Mouse (Mus musculus) right cerebral cortex, postnatal 10 days (tissue): ENCODE measurements around the gene 1700013F07Rik.
A peak's percentile ranks its signal among the peaks of the same experiment; 100 is the strongest.
"Not testable (repeated sequence)": the region's sequence is repeated elsewhere in the genome, so short reads cannot be mapped to it uniquely, and the experiment has no call there.

Source experiments
- DNase-seq, 2 experiments: peaks; one replicate each; pipeline ENCODE4 v3.0.0; 2021; ENCODE audit warnings: low spot score in 2 of 2

1700013F07Rik gene

DNA sequence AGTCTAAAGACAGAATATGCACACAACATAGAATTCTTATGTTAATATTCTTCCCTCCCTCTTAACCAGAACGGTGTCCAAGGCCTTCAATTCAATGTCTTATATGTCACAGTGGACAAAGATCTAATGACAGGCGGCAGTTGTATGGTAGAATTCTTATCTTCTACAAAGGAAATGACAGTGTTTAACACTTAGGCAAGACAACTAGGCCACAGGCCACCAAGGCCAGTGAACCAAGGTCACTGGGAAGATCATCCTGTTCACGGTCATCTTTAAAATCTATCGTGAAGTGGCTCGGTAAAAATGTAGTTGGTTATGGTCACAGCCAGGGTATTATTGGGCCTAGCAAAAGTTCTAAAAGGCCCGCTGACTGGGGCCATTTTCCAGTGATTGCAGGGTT lies at the start of gene 1700013F07Rik:
1700013F07Rik (plus strand) TSS at position 200 of the 400 bp plus-strand sequence.
- no peak for DNase-seq

DNA sequence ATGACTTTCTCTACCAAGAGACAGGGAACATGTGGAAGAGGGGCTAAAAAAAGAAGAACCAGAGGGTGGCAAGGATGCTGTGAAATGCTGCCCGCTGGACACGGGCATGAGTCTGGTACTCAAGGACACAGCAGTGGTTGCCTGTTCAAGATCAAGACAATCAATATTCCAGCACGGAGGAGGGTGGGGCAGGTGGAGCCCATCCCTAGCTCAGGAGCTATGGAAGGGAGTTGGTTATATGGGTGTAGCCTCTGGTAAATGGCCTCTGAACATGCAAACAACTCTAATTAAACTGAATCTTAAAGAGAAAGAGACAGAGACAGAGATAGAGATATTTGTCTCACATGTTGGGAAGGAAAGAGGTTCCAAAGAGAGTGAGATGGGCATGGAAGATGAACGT lies 49.2 kb upstream of the 1700013F07Rik start:
- DNase-seq: no peak

GRCm38 (mm10) chr3:108489968-108490367 lies 44.0 kb upstream of the 1700013F07Rik start:
- no peak for DNase-seq

DNA sequence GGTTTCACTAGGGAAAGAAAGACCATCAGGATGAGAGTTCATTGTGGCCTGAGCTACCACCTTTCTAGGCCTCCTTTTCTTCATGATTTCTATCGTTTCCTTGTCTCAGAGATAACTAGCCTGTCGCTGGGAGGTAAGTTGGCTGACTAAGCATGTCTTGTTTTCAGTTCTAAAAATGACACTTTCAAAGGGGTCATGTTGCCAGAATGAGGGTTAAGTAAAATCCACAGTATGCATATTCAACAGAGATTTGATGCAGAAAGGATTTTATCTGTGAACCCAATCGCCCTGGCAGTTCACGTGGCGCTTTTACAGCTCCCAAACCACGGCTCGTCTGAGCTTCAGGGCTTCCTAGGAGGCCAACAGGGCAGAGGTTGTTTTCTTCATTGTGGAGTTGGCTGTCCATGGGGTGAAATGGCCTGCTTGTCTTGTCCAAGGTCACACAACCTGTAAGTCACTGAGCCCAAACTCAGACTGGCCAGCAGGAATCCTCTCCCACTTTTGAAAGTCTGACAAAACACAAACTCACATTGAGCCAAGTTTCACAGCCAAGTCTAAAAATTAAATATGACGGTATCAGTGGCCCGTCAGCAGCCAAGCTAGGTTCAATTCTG lies 39.0 kb upstream of the 1700013F07Rik start:
- DNase-seq: no peak

DNA sequence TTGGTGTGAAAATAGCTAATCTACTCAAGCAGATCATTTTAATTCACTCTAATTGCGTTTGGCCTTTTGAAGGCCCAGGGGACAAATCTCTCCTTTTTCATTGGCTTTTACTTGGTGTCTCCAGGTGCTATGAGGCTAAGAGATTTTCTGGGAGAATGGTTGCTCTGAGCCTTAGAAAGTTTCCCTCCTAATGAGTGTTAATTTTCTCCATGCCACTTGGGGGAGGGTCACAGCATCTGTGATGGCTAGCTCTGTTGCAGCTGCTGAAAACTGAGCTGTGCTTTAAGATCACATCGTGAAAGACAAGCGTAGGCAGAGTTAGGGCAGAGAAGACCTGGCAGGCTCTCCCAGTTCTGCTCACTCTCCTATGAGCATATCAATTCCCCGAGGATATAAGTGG lies 38.5 kb upstream of the 1700013F07Rik start:
- DNase-seq: no peak

DNA sequence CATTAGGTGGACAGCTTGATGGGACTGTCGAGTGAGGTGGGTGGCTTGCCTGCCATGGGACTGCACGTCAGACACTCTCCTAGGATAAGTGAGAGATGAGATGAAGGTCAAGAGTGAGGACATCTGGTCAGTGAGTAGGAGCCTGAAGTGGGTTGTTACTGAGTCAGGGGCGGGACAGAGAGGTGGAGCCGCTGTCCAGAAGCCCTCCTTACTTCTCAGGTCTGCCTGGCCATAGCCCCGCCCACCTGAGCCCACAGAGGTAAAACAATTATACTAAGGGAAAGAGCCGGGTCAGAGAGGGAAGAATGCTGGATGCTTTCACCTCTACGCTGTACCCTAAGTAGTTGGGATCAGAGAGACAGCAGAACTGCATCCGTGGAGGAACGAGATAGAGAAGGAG lies 36.3 kb upstream of the 1700013F07Rik start:
- DNase-seq: no peak

DNA sequence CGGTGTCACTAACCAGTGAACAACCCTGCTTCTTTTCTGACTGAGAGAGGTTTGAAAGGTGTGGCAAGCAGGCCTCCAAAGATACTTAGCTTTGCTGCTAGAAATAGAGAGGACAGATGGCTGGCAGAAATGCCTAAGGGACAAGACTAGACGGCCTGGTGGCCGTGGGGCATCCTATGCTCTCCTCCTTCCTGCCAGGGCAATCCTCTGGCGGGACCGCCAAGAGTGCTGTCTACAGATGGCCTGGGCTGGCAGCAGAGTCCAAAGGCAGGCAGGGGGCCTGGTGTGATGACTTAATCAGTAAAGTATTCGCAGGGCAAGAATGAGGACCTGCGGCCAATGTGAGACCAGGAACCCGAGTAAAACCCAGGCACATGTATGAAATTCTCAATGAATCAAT lies 34.1 kb upstream of the 1700013F07Rik start:
- DNase-seq: no peak

GRCm38 (mm10) chr3:108501411-108501810 lies 32.5 kb upstream of the 1700013F07Rik start:
- not testable (repeated sequence) for DNase-seq

DNA sequence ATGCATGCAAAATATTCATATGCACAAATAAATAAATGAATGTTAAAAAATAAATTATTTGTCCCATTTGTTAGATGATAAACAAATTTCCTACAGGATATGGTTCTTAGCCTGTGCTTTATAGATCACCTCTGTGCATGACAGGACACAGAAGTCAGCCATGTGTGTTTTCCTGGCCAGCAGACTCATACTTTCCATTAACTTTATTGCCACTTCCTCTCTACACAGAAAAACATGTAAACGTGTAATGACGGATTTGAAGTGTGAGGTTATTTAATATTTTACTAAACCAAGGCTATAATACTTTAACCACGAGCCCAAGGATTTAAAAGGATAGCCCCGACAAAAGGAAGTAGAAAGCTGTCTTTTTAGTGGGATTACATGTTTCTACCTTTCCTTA lies 30.0 kb upstream of the 1700013F07Rik start:
- no peak for DNase-seq

DNA sequence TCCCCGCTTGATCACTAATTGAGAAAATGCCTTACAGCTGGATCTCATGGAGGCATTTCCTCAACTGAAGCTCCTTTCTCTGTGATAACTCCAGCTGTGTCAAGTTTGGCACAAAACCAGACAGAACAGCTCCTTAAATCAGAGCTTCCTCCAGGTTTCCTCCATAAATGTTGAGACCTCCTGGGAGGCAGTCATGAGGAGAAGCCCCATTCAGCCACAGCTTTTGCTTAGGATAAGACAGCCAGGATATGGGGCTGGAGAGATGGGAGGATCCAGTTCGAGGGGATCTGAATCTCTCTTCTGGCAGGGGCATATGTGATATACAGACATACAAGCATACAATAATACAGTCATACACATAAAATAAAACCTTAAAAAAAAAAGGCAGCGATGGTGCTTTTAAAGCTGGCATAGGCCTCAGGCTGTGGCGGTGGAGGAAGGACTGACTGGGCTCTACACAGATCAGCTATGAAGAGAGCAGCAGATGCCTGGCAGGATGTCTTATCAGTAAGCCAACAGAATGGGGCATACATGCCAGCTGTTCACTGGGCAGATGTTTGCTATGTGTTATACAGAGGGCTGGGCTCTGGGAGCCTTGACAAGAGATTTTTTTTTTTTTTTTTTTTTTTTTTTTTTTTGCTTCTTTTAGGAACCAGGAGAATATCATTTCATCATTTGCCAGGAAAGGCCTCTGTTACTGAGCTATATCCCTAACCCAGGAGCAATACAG lies 25.0 kb upstream of the 1700013F07Rik start:
- DNase-seq: no peak

DNA sequence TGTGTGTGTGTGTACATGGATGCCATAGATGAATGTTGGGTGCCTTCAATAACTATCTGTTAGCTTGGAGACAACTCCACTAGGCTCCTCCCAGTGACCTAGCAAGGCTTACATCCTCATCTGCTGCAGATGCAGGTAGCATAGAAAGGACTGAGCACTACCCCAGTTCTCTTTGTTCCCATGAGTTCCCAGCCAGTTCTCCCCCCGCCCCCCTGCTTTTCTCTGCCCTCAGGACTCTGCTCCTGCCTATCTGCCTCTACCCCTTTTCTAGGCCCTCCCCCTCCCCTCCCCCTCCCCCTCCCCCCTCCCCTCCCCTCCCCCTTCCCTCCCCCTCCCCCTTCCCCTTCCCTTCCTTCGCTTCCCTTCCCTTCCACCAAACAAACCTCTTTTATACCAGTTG lies 23.8 kb upstream of the 1700013F07Rik start:
- DNase-seq: no peak

DNA sequence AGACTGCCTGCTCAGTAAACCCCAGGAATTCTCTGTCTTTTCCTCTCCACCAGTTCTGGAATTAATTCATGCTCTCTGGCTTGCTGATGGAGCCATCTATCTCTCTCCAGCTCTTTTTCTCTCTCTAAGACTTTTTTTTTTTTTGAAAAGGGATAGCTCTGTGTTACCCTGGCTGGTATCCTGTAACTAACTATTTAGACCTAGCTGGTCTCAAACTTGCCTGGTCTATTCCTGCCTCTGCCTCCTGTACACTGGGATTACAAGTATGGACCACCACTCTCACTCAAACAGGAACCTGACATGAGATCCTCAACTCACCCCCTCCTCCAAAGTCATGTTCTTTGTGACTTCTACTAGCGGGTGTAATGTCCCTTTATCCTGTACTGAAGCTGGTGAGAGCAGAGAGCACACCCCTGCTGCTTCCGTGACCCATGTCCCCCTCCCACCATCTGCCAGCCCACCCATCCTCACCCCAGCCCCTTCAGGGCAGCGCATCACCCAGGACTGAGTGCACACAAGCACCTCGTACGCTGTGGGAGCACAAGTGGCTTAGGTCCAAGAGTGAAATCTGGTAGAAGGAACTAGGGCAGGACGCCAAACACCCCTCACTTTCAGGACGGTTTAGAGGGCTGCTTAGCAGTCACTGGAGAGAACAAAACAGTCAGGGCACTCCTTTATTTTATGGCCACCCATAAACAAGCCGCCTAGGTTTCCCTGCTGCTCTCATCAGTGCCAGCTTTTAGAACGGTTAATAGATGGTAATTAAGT lies 23.1 kb upstream of the 1700013F07Rik start:
- DNase-seq: peak; percentile 54 to 64

DNA sequence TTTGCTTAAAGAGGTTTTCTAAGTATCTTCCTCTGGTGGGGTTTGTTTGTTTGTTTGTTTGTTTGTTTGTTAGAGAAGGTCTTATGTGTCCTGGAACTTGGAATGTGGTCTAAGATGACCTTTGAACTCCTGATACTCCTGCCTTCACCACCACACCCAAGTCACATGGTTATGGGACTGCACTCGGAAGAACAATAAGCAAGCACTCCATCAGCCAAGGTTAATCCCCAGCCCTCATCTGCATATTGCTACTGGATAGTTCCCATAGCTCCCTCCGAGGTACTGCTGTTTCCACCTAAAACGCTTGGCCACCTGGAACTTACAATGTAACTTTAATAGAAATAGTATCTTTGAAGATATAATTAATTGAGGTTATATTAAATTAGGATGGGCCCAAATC lies 20.5 kb upstream of the 1700013F07Rik start:
- DNase-seq: no peak

DNA sequence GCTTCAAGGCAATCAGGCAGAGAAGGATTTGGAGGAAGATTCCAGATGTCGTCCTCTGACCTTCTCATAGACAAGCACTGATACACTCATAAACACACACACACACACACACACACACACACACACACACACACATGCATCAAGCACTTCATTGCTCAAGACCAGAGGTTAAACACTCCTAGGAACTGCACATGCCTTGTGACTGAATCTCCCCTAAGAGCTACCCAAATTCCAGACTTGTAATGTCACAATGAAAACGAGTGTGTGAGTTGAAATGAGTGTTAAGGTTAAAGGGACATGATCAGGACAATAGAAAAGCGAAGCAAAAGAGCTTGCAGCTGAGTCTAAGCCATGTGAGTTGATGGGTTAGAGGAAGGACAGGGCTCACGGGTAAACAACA lies 15.7 kb upstream of the 1700013F07Rik start:
- no peak for DNase-seq

GRCm38 (mm10) chr3:108523415-108523814 lies 10.5 kb upstream of the 1700013F07Rik start:
- no peak for DNase-seq

- no peak for DNase-seq
These were observed 5.5 kb upstream of the 1700013F07Rik start for GRCm38 (mm10) chr3:108528489-108528888.

DNA sequence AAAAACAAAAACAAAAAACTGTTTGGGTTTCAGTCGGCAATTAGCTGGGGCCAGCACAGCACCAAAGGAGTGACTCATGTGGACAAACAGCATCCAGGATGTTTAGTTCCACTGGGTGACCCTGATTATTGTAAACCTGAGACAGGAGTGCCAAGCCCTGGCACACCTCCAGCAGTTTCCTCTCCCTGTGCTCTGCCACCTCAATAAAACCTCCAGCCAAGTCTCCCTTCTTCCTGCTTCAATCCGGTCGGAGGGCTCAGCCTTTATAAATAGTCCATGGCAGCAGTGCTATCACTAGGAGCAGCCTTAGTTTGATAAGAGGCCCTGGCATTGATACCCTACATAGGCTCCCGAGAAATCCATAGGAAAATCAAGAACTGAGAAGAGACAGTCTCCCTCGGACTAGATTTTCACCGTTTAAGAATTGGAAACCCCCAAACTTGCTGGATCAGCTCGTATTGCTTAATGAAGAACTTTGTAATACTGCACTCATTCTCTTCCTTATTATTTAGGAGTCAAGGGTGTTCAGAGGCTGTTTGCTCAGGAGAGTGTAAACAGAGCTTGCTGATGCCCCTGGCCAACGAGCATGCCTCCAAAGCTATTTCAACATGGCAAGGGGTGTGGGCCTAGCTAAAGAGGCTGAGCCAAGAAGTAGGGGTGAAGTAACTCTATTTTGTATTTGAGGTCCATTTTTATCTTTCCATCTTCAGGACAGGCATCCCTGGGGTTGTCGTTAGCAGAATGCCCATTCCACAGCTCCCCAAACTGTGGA lies 650 bp upstream of the 1700013F07Rik start:
- no peak for DNase-seq

DNA sequence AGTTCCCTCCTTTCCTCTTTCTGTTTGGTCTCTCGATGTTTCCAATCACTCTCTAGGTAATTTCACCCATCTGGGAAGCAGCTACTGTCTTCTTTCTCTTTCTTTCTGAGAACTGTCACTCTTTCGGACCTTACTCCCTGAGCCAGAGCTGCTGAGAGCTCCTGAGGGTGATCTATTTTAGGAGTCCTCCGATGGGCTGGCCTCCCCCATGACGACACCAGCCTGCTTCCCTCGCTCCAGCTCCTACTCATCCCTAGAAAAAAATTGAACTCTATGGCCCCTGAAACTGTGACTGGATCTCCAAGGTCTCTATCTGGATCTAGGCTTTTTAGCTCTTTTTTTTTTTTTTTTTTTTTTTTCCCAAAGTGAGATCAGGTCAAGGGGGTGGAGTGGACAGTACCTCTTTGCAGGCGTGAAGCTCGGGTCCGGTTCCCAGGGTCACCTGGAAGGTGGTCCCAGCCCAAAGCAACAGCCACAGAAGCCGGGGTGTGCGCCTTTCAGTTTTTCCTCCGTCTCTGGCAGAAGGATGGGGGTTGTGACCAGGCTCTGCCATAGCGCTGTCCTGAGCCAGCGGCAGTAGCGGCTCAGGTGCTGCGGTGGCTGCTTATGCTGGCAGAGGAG lies 2.1 kb downstream of the 1700013F07Rik start:
- DNase-seq: peak in 1 of 2 experiments; percentile 43

DNA sequence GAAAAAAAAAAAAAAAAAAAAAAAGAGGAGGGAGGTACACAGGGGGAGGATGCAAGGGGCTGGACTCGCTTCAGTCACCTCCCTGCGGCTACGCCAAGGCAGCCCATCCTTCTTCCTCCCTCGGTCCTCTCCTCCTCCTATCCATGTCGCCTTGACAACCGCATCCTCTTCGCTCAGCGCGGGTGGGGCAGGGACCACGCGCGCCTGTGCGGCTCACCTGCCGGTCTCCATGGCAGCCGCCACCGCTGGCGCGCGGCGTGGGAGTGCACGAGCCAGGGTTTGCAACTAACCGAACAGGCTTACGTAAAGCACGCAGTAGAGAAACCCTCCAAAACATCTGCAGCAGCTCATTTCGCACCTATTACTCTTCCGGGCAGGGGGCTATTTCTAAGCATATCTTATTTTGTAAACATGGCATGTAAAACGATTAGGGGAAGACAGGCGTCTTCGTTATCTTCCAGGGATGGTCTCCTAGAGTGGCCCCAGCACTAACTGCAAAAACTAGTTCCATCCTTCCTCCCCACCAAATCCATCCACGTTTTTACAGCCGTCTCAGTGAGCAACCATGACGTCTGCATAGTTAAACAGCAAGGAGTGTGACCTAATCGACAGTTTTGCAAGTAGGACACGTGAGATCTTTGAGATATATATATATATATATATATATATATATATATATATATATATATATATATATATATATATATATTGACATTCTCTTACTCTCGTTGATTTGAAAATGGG lies 2.7 kb downstream of the 1700013F07Rik start, which contains the start of gene 5330417C22Rik:
5330417C22Rik (minus strand) TSS at position 20 of the 744 bp plus-strand sequence.
- peak; percentile 94 to 96 for DNase-seq

DNA sequence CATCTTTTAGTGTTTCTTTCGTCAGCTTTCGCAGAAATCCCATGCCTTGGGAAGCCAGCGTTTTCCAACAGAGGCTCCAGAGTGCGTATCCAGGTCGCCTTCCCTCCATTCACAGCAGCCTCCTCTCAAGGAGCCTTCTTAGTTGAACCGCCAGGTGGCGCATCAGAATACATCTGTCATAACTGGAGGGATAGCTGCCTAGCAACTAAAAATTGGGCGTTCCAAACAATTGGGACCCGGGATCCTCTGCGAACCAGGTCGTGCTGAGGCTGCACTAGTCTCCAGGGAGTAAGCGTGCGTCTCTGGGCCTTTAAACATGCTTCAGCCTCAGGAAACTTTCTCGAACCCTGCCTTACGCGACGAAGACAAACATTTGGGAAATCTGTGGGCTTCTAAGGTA lies 3.4 kb downstream of the 1700013F07Rik start:
- peak; percentile 95 for DNase-seq

DNA sequence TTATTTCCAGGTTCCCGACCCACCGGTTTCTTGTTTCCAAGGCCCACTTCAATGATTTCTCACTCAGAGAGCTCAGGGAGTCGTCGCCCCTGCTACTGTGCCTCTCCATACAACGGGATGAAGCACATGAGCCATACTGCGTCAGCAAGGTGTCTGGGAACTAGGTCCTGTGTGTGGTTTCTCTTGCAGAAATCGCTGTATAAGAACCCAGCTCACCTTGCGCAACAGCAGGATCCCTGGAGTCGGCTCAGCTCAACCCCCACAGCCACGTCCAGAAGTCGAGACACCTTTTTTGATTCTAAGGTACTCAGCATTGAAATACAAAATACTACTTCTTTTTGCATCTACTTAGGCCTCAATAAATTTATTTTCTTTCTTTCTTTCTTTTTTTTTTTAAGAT lies 8.3 kb downstream of the 1700013F07Rik start:
- no peak for DNase-seq
